Mouse (Mus musculus): ENCODE results near the gene Rpl7a. TPM values are rescaled to one million over a fixed set of nuclear protein-coding genes. Genes with fewer than 3 reads are reported as not detected.
A peak's percentile ranks its signal among the peaks of the same experiment; 100 is the strongest.

The Rpl7a gene
- total RNA-seq, 1 experiment from 2014 or later: 1,682 TPM

DNA sequence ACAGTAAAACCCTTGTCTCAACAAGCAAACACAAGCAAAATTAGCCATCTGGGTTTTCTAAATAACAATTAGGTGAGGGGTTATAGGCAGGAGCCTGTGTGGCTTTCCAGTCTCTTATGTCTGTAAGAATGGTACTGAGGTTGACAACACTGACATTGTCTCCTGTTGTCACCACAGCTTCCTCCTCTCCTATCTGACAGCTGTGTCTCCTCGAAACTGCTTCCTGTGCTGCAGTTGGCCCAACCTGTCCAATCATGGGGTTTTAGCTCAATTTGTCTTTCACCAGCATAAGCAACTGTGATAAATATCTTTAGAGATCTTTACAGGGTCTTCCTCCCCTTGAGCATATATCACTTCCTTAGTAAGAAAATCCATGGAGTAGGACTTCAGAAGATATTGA is 25.9 kb downstream of the Rpl7a start:
- no peak for ATAC-seq (replicated peaks in 1 of 2; ENCODE audit: insufficient read depth in 1 of 2, low FRiP score in 2 of 2, low TSS enrichment in 1 of 2, low read depth in 1 of 2, poor library complexity in 2 of 2, severe bottlenecking in 2 of 2)

DNA sequence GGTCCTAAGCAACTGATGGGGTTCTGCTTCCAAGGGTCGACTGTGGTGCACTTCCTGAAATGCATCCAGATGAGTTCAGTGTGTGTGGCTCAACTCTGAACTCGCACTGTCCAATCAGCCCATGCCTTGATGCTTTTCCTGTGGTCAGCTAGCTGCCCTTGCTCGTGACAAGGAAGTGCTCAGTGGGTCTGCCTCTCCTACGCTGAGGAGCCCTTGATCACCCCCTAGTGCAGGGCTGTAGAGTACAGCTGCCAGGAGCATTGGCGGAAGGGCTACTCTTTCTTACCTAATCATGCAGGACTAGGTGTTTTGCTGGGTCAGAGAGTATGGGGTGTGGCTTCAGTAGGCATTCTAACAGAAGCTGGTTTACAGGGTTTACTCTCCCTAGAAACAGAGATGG is 31.0 kb downstream of the Rpl7a start:
- peak; percentile 56 to 90; a peak in 3 of 4 replicates for ATAC-seq (replicated peaks in 1 of 2; ENCODE audit: insufficient read depth in 1 of 2, low FRiP score in 2 of 2, low TSS enrichment in 1 of 2, low read depth in 1 of 2, poor library complexity in 2 of 2, severe bottlenecking in 2 of 2)

DNA sequence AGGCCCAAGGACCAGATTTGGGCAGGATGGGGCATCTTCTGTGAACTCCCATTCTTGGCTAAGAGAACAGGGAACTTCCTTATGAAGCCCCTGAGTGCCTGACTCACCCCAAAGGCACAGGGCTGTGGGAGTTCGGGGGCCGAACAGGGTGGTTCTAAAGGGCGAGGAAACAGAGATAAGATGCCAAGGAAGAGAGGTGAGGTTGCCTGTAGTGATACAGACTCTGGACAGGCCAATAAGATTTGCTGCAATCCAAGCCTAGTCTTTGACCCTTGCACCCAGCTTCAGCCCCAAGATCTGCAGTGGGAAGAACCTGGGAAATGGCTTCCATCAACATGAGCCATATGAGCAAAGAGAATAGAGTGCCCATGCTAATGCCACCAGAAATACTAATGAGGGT is 32.7 kb downstream of the Rpl7a start:
- ATAC-seq (replicated peaks in 1 of 2; ENCODE audit: insufficient read depth in 1 of 2, low FRiP score in 2 of 2, low TSS enrichment in 1 of 2, low read depth in 1 of 2, poor library complexity in 2 of 2, severe bottlenecking in 2 of 2): no peak

DNA sequence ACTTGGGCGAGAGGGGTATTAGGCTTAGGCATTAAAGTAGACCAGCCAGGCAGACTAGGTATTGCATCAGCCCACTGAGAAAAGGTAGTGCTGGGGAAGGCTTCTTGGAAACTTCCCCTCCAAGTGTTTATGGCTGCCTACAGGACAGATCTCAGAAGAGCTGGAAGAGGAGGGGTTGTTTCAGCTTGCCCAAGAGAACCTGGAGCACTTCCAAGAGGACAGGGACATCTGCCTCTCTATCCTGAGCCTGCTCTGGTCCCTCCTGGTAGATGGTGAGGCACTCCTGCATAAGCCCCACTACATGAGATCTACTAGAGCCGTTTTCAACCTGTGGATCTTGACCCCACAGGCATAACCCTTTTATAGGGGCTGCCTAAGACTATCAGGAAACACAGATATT is 39.8 kb downstream of the Rpl7a start:
- no peak for ATAC-seq (replicated peaks in 1 of 2; ENCODE audit: insufficient read depth in 1 of 2, low FRiP score in 2 of 2, low TSS enrichment in 1 of 2, low read depth in 1 of 2, poor library complexity in 2 of 2, severe bottlenecking in 2 of 2)

DNA sequence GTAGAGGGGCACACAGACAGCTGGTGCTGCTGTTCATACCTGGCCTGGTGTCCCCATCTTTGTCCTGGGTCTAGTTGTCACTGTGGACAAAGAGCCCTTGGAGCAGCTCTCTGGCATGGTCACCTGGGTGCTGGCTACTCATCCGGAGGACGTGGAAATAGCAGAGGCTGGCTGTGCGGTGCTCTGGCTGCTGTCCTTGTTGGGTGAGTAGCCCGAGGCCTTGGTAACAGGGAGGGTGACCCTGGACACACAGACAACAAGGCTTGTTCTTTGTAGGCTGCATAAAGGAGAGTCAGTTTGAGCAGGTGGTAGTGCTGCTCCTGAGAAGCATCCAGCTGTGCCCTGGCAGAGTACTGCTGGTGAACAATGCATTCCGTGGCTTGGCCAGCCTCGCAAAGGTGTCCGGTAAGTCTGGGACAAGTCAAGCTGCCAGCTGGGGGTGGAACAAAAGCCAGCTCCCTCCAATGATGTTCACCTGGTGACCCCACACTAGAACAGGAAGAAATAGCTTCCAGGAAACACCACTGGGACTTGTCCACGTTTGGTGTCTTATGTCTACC is 40.9 kb downstream of the Rpl7a start:
- ATAC-seq (replicated peaks in 1 of 2; ENCODE audit: insufficient read depth in 1 of 2, low FRiP score in 2 of 2, low TSS enrichment in 1 of 2, low read depth in 1 of 2, poor library complexity in 2 of 2, severe bottlenecking in 2 of 2): no peak

DNA sequence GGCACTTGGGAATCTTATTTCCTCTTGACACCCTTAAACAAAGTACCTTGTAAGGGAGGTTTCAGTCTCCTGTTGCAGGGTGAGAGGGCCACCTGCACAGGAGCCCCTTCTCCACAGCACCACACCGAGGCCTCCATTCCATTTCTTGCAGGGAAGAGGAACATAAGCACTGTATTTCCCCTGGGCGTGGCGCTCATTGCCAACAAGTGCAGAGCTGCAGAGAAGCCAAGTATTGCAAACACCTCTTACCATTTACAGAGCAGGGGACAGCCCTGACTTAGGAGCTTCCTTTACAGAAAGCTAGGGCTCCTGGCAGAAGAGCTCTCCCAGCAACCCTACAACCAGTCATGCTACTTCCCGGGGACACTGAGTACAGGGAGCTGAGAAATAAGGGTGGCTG is 41.6 kb downstream of the Rpl7a start:
- no peak for ATAC-seq (replicated peaks in 1 of 2; ENCODE audit: insufficient read depth in 1 of 2, low FRiP score in 2 of 2, low TSS enrichment in 1 of 2, low read depth in 1 of 2, poor library complexity in 2 of 2, severe bottlenecking in 2 of 2)

DNA sequence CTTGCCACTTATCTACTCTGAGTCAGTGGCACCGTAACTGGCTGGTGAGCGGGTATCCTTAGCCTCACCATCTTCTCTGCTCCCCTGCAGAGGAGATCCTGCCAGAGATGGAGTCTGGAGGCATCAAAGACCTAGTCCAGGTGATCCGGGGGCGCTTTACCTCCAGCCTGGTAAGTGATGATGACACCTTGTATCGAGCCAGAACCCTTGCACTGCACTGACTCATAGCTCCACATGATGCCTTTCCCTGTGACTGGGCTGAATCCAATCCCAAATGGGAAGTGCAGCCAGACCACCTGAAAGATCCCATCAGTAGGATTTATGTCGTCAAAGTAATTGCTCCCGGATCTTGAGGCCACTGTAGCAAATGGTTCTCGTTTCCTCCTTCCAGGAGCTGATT is 42.3 kb downstream of the Rpl7a start:
- ATAC-seq (replicated peaks in 1 of 2; ENCODE audit: insufficient read depth in 1 of 2, low FRiP score in 2 of 2, low TSS enrichment in 1 of 2, low read depth in 1 of 2, poor library complexity in 2 of 2, severe bottlenecking in 2 of 2): no peak

DNA sequence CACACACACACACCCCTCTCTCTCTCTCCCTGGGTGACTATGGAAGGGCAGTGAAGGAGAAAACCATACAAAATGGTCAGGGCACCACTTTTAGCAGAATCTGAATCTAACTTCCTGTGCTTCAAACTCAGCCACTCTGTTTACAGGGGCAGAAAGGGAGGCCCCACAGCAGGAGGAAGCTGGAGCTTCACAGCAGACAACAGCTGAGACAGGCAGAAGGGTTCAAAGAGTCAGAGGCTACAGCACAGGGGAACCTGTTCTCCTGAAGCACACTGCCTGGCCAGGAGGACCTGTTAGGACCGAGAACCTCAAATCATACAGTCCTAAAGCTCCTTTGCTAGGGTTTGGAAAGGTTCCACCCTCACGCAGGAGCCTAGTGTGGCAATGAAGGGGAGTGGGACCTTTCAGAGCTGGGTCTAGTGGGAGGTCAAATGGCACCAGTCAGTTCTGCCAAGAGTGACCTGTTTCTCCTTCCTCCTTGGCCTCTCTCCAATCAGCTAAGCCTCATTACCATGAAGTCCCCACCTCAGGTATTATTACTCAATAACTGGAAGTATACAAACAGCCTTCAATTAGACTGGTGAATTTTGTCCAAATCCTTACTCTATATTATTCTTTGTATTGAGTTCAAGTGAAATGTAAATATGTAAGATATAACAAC is 44.3 kb downstream of the Rpl7a start:
- ATAC-seq (replicated peaks in 1 of 2; ENCODE audit: insufficient read depth in 1 of 2, low FRiP score in 2 of 2, low TSS enrichment in 1 of 2, low read depth in 1 of 2, poor library complexity in 2 of 2, severe bottlenecking in 2 of 2): no peak

DNA sequence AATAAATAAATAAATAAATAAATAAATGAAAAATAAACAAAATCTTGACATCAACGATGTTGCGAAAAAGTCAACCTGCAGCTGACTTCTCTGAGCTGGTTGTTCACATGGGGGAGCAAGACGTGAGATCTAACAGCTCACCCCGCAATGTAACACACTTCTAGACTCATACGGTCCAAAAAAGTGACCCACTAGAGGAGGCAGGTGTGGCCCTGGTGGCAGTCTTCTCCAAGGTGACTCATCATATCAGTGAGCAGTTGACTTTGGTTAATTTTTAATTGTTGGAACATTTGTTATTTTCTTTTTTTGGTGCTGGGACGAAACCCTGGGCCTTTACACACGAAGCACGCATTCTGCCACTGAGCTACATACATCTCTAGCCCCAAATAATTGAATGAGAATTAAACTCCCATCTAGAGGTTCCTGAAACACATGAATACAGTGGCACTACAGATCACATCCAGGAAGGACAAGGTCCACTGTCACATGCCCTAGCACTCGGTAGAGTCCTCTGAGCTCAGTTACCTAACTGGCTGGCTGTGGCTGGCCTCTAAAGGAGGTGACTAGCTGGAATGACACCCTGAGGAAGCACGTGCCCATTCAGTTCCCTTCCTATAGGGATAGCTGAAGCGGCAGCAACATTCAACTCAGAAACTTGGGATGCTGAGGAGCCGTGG is 46.4 kb downstream of the Rpl7a start:
- no peak for ATAC-seq (replicated peaks in 1 of 2; ENCODE audit: insufficient read depth in 1 of 2, low FRiP score in 2 of 2, low TSS enrichment in 1 of 2, low read depth in 1 of 2, poor library complexity in 2 of 2, severe bottlenecking in 2 of 2)

DNA sequence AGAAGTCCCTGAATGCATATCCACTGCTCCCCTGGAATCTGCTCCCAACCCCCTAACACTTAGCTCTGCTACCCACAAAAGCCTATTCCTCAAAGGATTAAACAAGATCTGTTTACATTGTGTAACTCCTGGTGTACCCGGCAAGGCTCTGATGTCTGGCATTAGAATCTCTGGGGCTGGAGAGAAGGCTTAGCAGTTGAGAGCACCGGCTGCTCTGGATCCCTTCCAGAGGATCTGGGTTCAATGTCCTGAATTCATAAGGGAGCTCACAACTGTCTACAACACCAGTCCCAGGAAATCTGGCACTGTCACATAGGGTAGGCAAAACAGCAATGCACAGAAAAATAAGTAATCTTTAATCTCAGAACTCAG is 46.9 kb downstream of the Rpl7a start:
- no peak for ATAC-seq (replicated peaks in 1 of 2; ENCODE audit: insufficient read depth in 1 of 2, low FRiP score in 2 of 2, low TSS enrichment in 1 of 2, low read depth in 1 of 2, poor library complexity in 2 of 2, severe bottlenecking in 2 of 2)

DNA sequence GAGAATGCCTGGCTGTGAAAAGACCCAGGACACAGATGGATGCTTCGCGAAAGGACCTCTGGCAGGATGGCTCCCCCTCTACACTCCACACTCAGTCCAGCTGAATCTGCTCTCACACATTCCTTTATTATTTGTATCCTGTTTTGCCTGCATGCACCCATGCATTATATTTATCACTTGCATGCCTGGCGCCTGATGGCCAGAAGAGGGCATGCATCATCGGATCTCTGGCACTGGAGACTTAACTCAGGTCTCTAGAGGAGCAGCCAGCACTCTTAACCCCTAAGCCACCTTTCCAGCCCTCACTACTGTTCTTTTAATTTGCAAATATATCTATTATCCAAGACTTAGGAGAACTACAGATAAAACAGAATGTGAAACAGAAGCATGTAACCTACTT is 50.2 kb downstream of the Rpl7a start:
- no peak for ATAC-seq (replicated peaks in 1 of 2; ENCODE audit: insufficient read depth in 1 of 2, low FRiP score in 2 of 2, low TSS enrichment in 1 of 2, low read depth in 1 of 2, poor library complexity in 2 of 2, severe bottlenecking in 2 of 2)

Other genes with a start within 250 kb of the Rpl7a start
- gene Lcn4, start 239.5 kb upstream of the Rpl7a start, total RNA-seq (2017): not detected in 2 replicates
- gene Abo, start 45.8 kb upstream of the Rpl7a start, total RNA-seq (2017): not detected in 2 replicates
- 60.0 and 60.6 TPM in 2 replicates for gene Surf6, start 7.9 kb upstream of the Rpl7a start, total RNA-seq (2017)
- 22.1 and 24.0 TPM in 2 replicates for gene Med22, start 87 bp upstream of the Rpl7a start, total RNA-seq (2017)
- 83.3 and 94.2 TPM in 2 replicates for gene Surf2, start 5.6 kb downstream of the Rpl7a start, total RNA-seq (2017)
- 60.8 and 67.5 TPM in 2 replicates for gene Surf1, start 5.8 kb downstream of the Rpl7a start, total RNA-seq (2017)
- gene Surf4, start 23.2 kb downstream of the Rpl7a start, total RNA-seq (2017): 54.8 and 64.1 TPM in 2 replicates
- not detected in 2 replicates for gene Stkld1, start 23.3 kb downstream of the Rpl7a start, total RNA-seq (2017)
- 93.1 and 120 TPM in 2 replicates for gene Rexo4, start 53.6 kb downstream of the Rpl7a start, total RNA-seq (2017)
- gene Adamts13, start 62.7 kb downstream of the Rpl7a start, total RNA-seq (2017): not detected in 2 replicates
- 5.8 and 7.4 TPM in 2 replicates for gene Cacfd1, start 99.2 kb downstream of the Rpl7a start, total RNA-seq (2017)
- 1.2 and 5.8 TPM in 2 replicates for gene Slc2a6, start 117.2 kb downstream of the Rpl7a start, total RNA-seq (2017)
- gene Mymk, start 161.4 kb downstream of the Rpl7a start, total RNA-seq (2017): not detected in 2 replicates
- 2.3 TPM in 1 of 2 replicates, not detected in the other for gene Adamtsl2, start 168.6 kb downstream of the Rpl7a start, total RNA-seq (2017)
- not detected in 2 replicates for gene Fam163b, start 231.7 kb downstream of the Rpl7a start, total RNA-seq (2017)